Mouse (Mus musculus): ENCODE measurements around the gene Cyp2t4. TPM values are rescaled to one million over a fixed set of nuclear protein-coding genes. Genes with fewer than 3 reads are reported as not detected.
A peak's percentile ranks its signal among the peaks of the same experiment; 100 is the strongest.

The Cyp2t4 gene
- polyA plus RNA-seq, 1 experiment from 2014 or later = not detected

DNA sequence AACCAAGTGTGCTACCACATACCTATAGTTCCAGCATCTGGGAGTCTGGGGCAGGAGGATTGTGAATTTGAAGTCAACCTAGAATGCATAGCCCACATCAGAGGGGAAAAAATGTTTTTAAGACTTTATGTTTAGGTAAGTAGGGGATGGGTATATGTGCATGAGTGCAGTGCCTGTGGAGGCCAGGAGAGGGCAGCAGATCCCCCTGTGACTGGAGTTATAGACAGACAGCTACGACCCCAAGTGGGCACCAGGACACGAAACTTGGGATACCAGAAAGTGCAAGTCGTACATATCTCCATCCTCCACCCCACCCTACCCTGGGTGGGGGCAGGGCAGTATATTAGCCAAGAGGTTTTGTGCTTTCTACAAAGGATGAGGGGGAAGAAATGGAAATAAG is 31.4 kb downstream of the Cyp2t4 start:
- Histone ChIP-seq H3K4me2 (no peak overlapping the region), H3K27ac (ENCODE audit: poor library complexity, severe bottlenecking) (no peak overlapping the region), H3K9ac (no peak overlapping the region), H3K4me1 (replicated peaks) (no peaks in the 10 kb centered on the region), H3K36me3 (peaks cover 70% of the 10 kb centered on the region), H3K27me3 (replicated peaks) (no peaks in the 10 kb centered on the region), H3K4me3 (no peak overlapping the region), H3K9me3 (replicated peaks) (no peaks in the 10 kb centered on the region)
- 63% methylated on average over 3 of the region's 3 CpGs for WGBS
- no peak for ATAC-seq (ENCODE audit: insufficient number of reproducible peaks, low FRiP score)

DNA sequence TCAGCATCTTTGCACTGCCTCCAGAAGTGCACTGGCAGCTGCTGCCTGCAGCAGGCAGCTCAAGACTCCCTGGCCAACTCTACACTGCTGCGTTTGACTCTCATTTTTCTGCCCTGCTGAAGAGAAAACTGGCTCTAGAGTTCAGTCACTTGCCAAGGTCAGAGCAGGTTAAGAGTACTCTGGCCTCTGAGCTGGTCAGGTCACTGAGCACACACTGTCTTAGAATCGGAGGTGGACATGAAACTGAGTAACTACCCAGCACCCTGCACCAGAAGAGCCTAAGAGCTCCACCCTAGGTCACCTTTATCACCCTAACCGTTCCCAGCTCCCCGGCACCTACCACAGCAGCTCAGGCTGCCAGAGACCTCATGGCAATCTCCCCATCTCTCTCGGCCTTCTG is 32.5 kb downstream of the Cyp2t4 start:
- H3K4me2 ChIP-seq = no peak overlapping the region
- H3K4me1 ChIP-seq (replicated peaks) = no peaks in the 10 kb centered on the region
- H3K9me3 ChIP-seq (replicated peaks) = no peaks in the 10 kb centered on the region
- peaks cover 80% of the 10 kb centered on the region for H3K36me3 ChIP-seq
- no peak for ATAC-seq (ENCODE audit: insufficient number of reproducible peaks, low FRiP score)
- no peak overlapping the region for H3K9ac ChIP-seq
- H3K27ac ChIP-seq (ENCODE audit: poor library complexity, severe bottlenecking) = no peak overlapping the region
- 92% methylated on average over 5 of the region's 5 CpGs for WGBS
- H3K4me3 ChIP-seq = no peak overlapping the region
- H3K27me3 ChIP-seq (replicated peaks) = no peaks in the 10 kb centered on the region

DNA sequence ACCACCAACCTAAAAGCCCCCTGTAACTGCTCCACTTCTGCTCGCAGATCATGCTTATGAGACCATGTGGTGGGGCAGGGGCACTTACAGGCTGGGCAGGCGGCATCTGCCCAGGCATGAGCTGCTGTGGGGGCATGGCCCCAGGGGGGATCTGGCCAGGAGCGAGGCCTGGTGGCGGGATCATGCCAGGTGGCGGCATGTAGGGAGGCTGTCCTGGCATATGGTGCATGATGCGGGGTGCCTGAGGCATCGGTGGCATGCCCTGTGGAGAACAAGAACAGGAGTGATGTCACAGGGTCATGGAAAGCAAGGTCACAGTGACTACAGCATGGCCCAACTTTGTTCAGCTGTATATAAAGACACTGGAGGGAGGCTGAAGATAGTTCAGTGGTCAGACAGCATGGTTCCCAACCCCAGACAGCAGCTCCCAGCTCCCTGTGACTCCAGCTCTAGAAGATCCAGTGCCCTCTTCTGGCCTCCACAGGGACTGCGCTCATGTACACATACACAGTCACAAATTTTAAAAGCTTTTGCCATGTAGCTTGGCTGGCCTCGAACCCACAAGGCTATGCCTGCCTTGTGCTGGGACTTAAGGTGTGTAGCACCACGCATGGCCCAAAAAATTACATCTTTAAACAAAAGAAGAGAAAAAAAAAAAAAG is 35.9 kb downstream of the Cyp2t4 start:
- Histone ChIP-seq H3K36me3 (peaks cover 97% of the 10 kb centered on the region), H3K27ac (ENCODE audit: poor library complexity, severe bottlenecking) (no peak overlapping the region), H3K9ac (no peak overlapping the region), H3K4me2 (no peak overlapping the region), H3K4me3 (no peak overlapping the region), H3K9me3 (replicated peaks) (no peaks in the 10 kb centered on the region), H3K27me3 (replicated peaks) (no peaks in the 10 kb centered on the region), H3K4me1 (replicated peaks) (peaks cover 8% of the 10 kb centered on the region)
- 93% methylated on average over 10 of the region's 10 CpGs for WGBS
- ATAC-seq (ENCODE audit: insufficient number of reproducible peaks, low FRiP score) = no peak

DNA sequence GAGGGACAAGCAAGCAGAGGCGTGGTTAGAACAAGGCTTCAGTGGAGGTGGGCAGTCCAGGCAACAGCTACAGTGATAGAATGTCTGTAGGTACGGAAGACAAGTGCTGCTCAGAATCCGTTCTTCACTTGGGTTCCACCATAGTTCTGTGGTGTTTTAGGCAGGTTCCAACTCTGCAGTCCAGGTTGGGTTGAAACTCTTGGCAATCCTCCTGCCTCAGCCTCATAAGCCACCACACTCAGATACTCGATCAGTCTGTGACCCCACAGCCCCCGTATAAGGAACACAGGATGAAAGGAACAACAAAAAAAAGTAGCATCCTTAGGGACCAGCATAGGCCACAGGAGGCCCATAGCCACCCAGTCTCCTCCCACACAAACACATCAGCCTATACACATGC is 38.9 kb downstream of the Cyp2t4 start:
- Histone ChIP-seq H3K27me3 (replicated peaks) (no peaks in the 10 kb centered on the region), H3K9me3 (replicated peaks) (no peaks in the 10 kb centered on the region), H3K4me3 (no peak overlapping the region), H3K9ac (no peak overlapping the region), H3K36me3 (peaks cover 70% of the 10 kb centered on the region), H3K4me2 (no peak overlapping the region), H3K4me1 (replicated peaks) (peaks cover 16% of the 10 kb centered on the region), H3K27ac (ENCODE audit: poor library complexity, severe bottlenecking) (no peak overlapping the region)
- ATAC-seq (ENCODE audit: insufficient number of reproducible peaks, low FRiP score) = no peak
- 92% methylated on average over 5 of the region's 5 CpGs for WGBS

- no peak overlapping the region for H3K9ac ChIP-seq
- no peak for ATAC-seq (ENCODE audit: insufficient number of reproducible peaks, low FRiP score)
- H3K27ac ChIP-seq (ENCODE audit: poor library complexity, severe bottlenecking) = no peak overlapping the region
- 78% methylated on average over 4 of the region's 4 CpGs for WGBS
- peaks cover 69% of the 10 kb centered on the region for H3K36me3 ChIP-seq
- peaks cover 16% of the 10 kb centered on the region for H3K4me1 ChIP-seq (replicated peaks)
- H3K4me2 ChIP-seq = no peak overlapping the region
- no peaks in the 10 kb centered on the region for H3K9me3 ChIP-seq (replicated peaks)
- no peak overlapping the region for H3K4me3 ChIP-seq
- H3K27me3 ChIP-seq (replicated peaks) = no peaks in the 10 kb centered on the region
These were observed 40.2 kb downstream of the Cyp2t4 start for GRCm38 (mm10) chr7:27193731-27194130.

GRCm38 (mm10) chr7:27195681-27196611 is 42.4 kb downstream of the Cyp2t4 start, which contains the start of the genes BC024978 and Snrpa:
Gene BC024978, plus strand, starts transcription at chr7:27195781.
Gene Snrpa, minus strand, starts transcription at chr7:27196271.
- no peaks in the 10 kb centered on the region for H3K27me3 ChIP-seq (replicated peaks)
- H3K27ac ChIP-seq (ENCODE audit: poor library complexity, severe bottlenecking) = peak within 1 kb of the TSS; percentile 98
- peaks cover 16% of the 10 kb centered on the region for H3K4me1 ChIP-seq (replicated peaks)
- no peaks in the 10 kb centered on the region for H3K9me3 ChIP-seq (replicated peaks)
- peak; percentile 99 for ATAC-seq (ENCODE audit: insufficient number of reproducible peaks, low FRiP score)
- H3K9ac ChIP-seq = peak within 1 kb of the TSS; percentile 90
- peak within 1 kb of the TSS; percentile 76 for H3K4me3 ChIP-seq
- peak within 1 kb of the TSS; percentile 81 for H3K4me2 ChIP-seq
- peaks cover 58% of the 10 kb centered on the region for H3K36me3 ChIP-seq
- WGBS = 1% methylated on average over 64 of the region's 64 CpGs

- H3K27me3 ChIP-seq (replicated peaks) = no peaks in the 10 kb centered on the region
- ATAC-seq (ENCODE audit: insufficient number of reproducible peaks, low FRiP score) = no peak
- peaks cover 16% of the 10 kb centered on the region for H3K4me1 ChIP-seq (replicated peaks)
- H3K27ac ChIP-seq (ENCODE audit: poor library complexity, severe bottlenecking) = no peak overlapping the region
- no peak overlapping the region for H3K4me3 ChIP-seq
- no peak overlapping the region for H3K9ac ChIP-seq
- H3K4me2 ChIP-seq = peak overlapping the region; percentile 81; the same call in 1 of the 2 replicates
- WGBS = 86% methylated on average over 3 of the region's 3 CpGs
- H3K36me3 ChIP-seq = peaks cover 57% of the 10 kb centered on the region
- no peaks in the 10 kb centered on the region for H3K9me3 ChIP-seq (replicated peaks)
These were observed 43.6 kb downstream of the Cyp2t4 start for GRCm38 (mm10) chr7:27197136-27197535.

DNA sequence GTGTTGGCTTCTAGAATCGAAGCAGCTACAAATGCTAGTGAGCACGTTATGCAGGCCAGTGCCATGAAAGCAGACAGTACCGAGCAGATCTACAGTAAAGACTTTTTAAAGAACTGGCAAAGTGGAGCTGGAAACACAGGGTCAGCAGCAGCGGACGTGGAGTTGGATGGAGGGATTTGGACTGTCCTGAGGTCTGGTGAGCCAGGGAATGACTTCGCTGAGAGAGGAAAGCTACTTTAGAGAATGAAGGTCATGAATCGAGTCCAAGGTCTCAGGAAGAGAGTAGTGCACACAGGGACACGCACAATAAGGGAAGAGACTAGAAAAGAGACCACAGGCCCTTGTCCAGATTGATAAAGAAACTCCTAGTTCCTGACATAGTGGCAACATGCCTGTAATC is 44.1 kb downstream of the Cyp2t4 start:
- no peak for ATAC-seq (ENCODE audit: insufficient number of reproducible peaks, low FRiP score)
- Histone ChIP-seq H3K9me3 (replicated peaks) (no peaks in the 10 kb centered on the region), H3K27me3 (replicated peaks) (no peaks in the 10 kb centered on the region), H3K4me2 (no peak overlapping the region), H3K4me3 (no peak overlapping the region), H3K36me3 (peaks cover 57% of the 10 kb centered on the region), H3K9ac (0 out of 2 replicates have a peak overlapping the region, but pooled peaks have one; percentile 20), H3K27ac (ENCODE audit: poor library complexity, severe bottlenecking) (no peak overlapping the region), H3K4me1 (replicated peaks) (peaks cover 16% of the 10 kb centered on the region)
- WGBS = 89% methylated on average over 8 of the region's 8 CpGs

GRCm38 (mm10) chr7:27198355-27198754 is 44.8 kb downstream of the Cyp2t4 start:
- Histone ChIP-seq H3K4me3 (no peak overlapping the region), H3K9ac (no peak overlapping the region), H3K36me3 (peaks cover 57% of the 10 kb centered on the region), H3K9me3 (replicated peaks) (no peaks in the 10 kb centered on the region), H3K4me1 (replicated peaks) (peaks cover 16% of the 10 kb centered on the region), H3K27ac (ENCODE audit: poor library complexity, severe bottlenecking) (no peak overlapping the region), H3K4me2 (no peak overlapping the region), H3K27me3 (replicated peaks) (no peaks in the 10 kb centered on the region)
- no peak for ATAC-seq (ENCODE audit: insufficient number of reproducible peaks, low FRiP score)

DNA sequence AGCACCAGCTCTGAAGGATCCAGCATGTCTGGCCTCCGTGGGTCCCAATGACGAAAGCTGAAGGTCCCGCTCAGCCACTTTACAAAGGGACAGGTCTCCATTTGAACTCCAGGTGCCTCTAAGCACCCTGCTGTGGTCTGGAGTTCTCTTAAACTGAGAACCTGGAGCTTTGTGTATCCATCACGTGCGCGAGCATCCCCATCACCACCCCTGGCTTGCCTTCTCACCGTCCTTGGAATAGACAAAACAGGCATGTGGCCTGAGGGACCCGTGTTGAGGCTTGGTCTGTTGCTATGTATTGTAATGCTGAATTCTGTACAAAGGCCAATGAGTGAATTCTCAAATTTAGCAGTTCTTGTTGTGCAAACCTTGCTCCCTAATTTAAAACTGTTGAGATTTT is 45.3 kb downstream of the Cyp2t4 start:
- Histone ChIP-seq H3K4me2 (no peak overlapping the region), H3K27me3 (replicated peaks) (no peaks in the 10 kb centered on the region), H3K27ac (ENCODE audit: poor library complexity, severe bottlenecking) (no peak overlapping the region), H3K36me3 (peaks cover 57% of the 10 kb centered on the region), H3K9ac (no peak overlapping the region), H3K9me3 (replicated peaks) (no peaks in the 10 kb centered on the region), H3K4me3 (no peak overlapping the region), H3K4me1 (replicated peaks) (peaks cover 12% of the 10 kb centered on the region)
- WGBS = 86% methylated on average over 8 of the region's 8 CpGs
- no peak for ATAC-seq (ENCODE audit: insufficient number of reproducible peaks, low FRiP score)

GRCm38 (mm10) chr7:27203730-27204449 is 50.4 kb downstream of the Cyp2t4 start:
- H3K9ac ChIP-seq = no peak overlapping the region
- no peaks in the 10 kb centered on the region for H3K4me1 ChIP-seq (replicated peaks)
- H3K4me3 ChIP-seq = no peak overlapping the region
- no peak overlapping the region for H3K4me2 ChIP-seq
- peaks cover 63% of the 10 kb centered on the region for H3K36me3 ChIP-seq
- no peak for ATAC-seq (ENCODE audit: insufficient number of reproducible peaks, low FRiP score)
- 90% methylated on average over 8 of the region's 8 CpGs for WGBS
- H3K27me3 ChIP-seq (replicated peaks) = no peaks in the 10 kb centered on the region
- H3K27ac ChIP-seq (ENCODE audit: poor library complexity, severe bottlenecking) = no peak overlapping the region
- H3K9me3 ChIP-seq (replicated peaks) = no peaks in the 10 kb centered on the region

All from heart, embryonic 12.5 days (tissue).